Comparison of ENCODE assay signal across 21 mouse cellular contexts in the genomic region with DNA sequence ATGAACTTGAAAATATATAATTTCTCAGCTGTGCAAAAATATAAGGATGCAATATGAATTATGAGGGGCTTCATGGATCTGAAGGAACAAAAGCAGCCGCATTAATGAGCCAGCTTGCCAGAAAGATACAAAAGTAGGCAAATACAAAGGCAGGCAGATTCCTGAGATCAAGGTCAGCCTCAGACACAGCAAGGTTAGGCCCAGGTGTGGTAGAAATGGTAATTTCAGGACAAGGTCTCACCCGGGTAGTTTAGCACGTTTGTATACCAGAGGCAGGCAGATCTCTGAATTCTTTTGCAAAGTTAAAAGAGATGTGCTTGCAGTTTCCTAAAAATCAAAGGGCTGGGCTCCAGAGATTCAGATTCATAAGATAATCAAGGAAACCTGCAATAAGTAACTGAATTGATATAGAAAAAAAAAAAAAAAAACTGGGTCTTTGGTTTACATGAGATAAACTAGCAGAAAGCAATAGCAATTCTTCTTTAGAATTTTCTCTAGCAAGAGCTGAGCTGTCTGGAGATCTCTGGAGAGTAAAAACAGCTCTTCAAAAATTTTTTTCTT. TPM values are rescaled to one million over a fixed set of nuclear protein-coding genes. Genes with fewer than 3 reads are reported as not detected.
A peak's percentile ranks its signal among the peaks of the same experiment; 100 is the strongest.
DNase-seq lines count a peak whose midpoint lies in the region; ATAC-seq lines count a peak whose summit lies in the region.
"Had no signal": no experiment of that assay in that cellular context is flagged by ENCODE, and none has a peak within 500 bp of the region (broad histone marks: within the 10 kb centered on the region; RNA-seq: fewer than 3 reads in every experiment).

No protein-coding gene starts in this region.

- no peak overlapping the region for H3K9ac ChIP-seq in limb, embryonic 13.5 days
- H3K9ac ChIP-seq in liver, embryonic 16.5 days (ENCODE audit: low read depth, low read length) = peak overlapping the region; percentile 60
- H3K9ac ChIP-seq in hindbrain, embryonic 12.5 days = no peak overlapping the region
- H3K9ac ChIP-seq: limb, embryonic 15.5 days; midbrain, embryonic 13.5 days had no signal

- peak; percentile 29 for DNase-seq in heart, adult 11 months
- no peak for DNase-seq in heart, postnatal 25 days (ENCODE audit: low spot score)
- DNase-seq in limb, embryonic 10.5 days (ENCODE audit: low spot score) = no peak
- DNase-seq in WW6 (ENCODE audit: low read depth, low spot score) = peak; percentile 28
- no peak for DNase-seq in adrenal gland, postnatal 4 days (ENCODE audit: low spot score in 2 of 2)
- DNase-seq: adrenal gland, postnatal 36 days; cerebellum, postnatal 36 days; right cerebral cortex, adult 18-20 months had no signal

- no peaks in the 10 kb centered on the region for H3K27me3 ChIP-seq in limb, embryonic 13.5 days
- no peaks in the 10 kb centered on the region for H3K27me3 ChIP-seq in limb, embryonic 10.5 days (ENCODE audit: low read depth, poor library complexity, severe bottlenecking)
- no peaks in the 10 kb centered on the region for H3K27me3 ChIP-seq in liver, embryonic 16.5 days (ENCODE audit: control insufficient read depth, insufficient read depth, low read depth, low read length)
- H3K27me3 ChIP-seq in hindbrain, embryonic 12.5 days = no peaks in the 10 kb centered on the region
- H3K27me3 ChIP-seq: limb, embryonic 15.5 days; midbrain, embryonic 13.5 days had no signal

- no peak overlapping the region for H3K4me3 ChIP-seq in limb, embryonic 13.5 days
- no peak overlapping the region for H3K4me3 ChIP-seq in limb, embryonic 10.5 days
- peak overlapping the region; percentile 47 for H3K4me3 ChIP-seq in liver, embryonic 16.5 days (ENCODE audit: low read depth, low read length)
- H3K4me3 ChIP-seq in hindbrain, embryonic 12.5 days = no peak overlapping the region
- H3K4me3 ChIP-seq: embryonic facial prominence, embryonic 10.5 days; limb, embryonic 15.5 days; midbrain, embryonic 13.5 days had no signal

- no peaks in the 10 kb centered on the region for H3K9me3 ChIP-seq in limb, embryonic 13.5 days
- no peaks in the 10 kb centered on the region for H3K9me3 ChIP-seq in limb, embryonic 10.5 days (replicated peaks)
- no peaks in the 10 kb centered on the region for H3K9me3 ChIP-seq in liver, embryonic 16.5 days (replicated peaks; ENCODE audit: control insufficient read depth, low read length)
- H3K9me3 ChIP-seq in hindbrain, embryonic 12.5 days (replicated peaks) = no peaks in the 10 kb centered on the region
- H3K9me3 ChIP-seq: embryonic facial prominence, embryonic 10.5 days; limb, embryonic 15.5 days; midbrain, embryonic 13.5 days had no signal

- H3K4me1 ChIP-seq in limb, embryonic 13.5 days = peaks cover 7% of the 10 kb centered on the region; the same call in 1 of the 2 replicates
- H3K4me1 ChIP-seq in limb, embryonic 10.5 days = peaks cover 8% of the 10 kb centered on the region; the same call in 1 of the 2 replicates
- H3K4me1 ChIP-seq in liver, embryonic 16.5 days (ENCODE audit: control insufficient read depth, low read depth, low read length) = peaks cover 73% of the 10 kb centered on the region
- peaks cover 4% of the 10 kb centered on the region; the same call in 1 of the 2 replicates for H3K4me1 ChIP-seq in hindbrain, embryonic 12.5 days
- H3K4me1 ChIP-seq: midbrain, embryonic 13.5 days had no signal

- no peak overlapping the region for H3K27ac ChIP-seq in limb, embryonic 13.5 days
- H3K27ac ChIP-seq in limb, embryonic 10.5 days = no peak overlapping the region
- peak overlapping the region; percentile 95 for H3K27ac ChIP-seq in liver, embryonic 16.5 days (ENCODE audit: low read length)
- no peak overlapping the region for H3K27ac ChIP-seq in hindbrain, embryonic 12.5 days
- H3K27ac ChIP-seq: embryonic facial prominence, embryonic 10.5 days; kidney, postnatal 0 days; limb, embryonic 15.5 days; macrophage; midbrain, embryonic 13.5 days had no signal

- no peak for ATAC-seq in limb, embryonic 13.5 days (ENCODE audit: low FRiP score, low read depth)
- ATAC-seq in liver, embryonic 16.5 days (ENCODE audit: low read depth) = no peak
- no peak for ATAC-seq in hindbrain, embryonic 12.5 days (ENCODE audit: low FRiP score)
- ATAC-seq: inflammation-experienced regulatory T-cells, adult 6 months; midbrain, embryonic 13.5 days had no signal

- intact Hi-C loops in heart, postnatal 25 days (cut with DNase I) = no loop called here

- 0 out of 2 replicates have a peak overlapping the region, but pooled peaks have one; percentile 28 for H3K4me2 ChIP-seq in limb, embryonic 13.5 days (replicated peaks)
- H3K4me2 ChIP-seq in liver, embryonic 16.5 days (ENCODE audit: low read depth, low read length) = peak overlapping the region; percentile 59
- no peak overlapping the region for H3K4me2 ChIP-seq in hindbrain, embryonic 12.5 days (replicated peaks)
- H3K4me2 ChIP-seq: limb, embryonic 15.5 days; midbrain, embryonic 13.5 days had no signal

- H3K36me3 ChIP-seq in limb, embryonic 13.5 days = no peaks in the 10 kb centered on the region
- H3K36me3 ChIP-seq in limb, embryonic 10.5 days = no peaks in the 10 kb centered on the region
- H3K36me3 ChIP-seq in liver, embryonic 16.5 days (ENCODE audit: control insufficient read depth, insufficient read depth) = no peaks in the 10 kb centered on the region
- no peaks in the 10 kb centered on the region for H3K36me3 ChIP-seq in hindbrain, embryonic 12.5 days
- H3K36me3 ChIP-seq: embryonic facial prominence, embryonic 10.5 days; limb, embryonic 15.5 days; midbrain, embryonic 13.5 days had no signal

- 69% methylated on average over 3 of the region's 3 CpGs for WGBS in limb, embryonic 13.5 days
- WGBS in limb, embryonic 10.5 days = 86% methylated on average over 3 of the region's 3 CpGs
- WGBS in liver, embryonic 16.5 days (ENCODE audit: insufficient replicate concordance) = 58% methylated on average over 3 of the region's 3 CpGs
- WGBS in hindbrain, embryonic 12.5 days = 88% methylated on average over 3 of the region's 3 CpGs

RNA-seq across cellular contexts. Expression of a gene that starts 18.6 kb away (rescaled TPM):
- total RNA-seq in heart, postnatal 25 days (2021) = 10 to 100 TPM; 30.7 to 32.2 TPM
- polyA plus RNA-seq in limb, embryonic 13.5 days (2015; fragmentation: Nextera tagmentation; extraction: Ambion mirVana) = 25.3 and 27.4 TPM in 2 replicates
- polyA plus RNA-seq in limb, embryonic 10.5 days (2016; fragmentation: Nextera tagmentation; extraction: Ambion mirVana) = 26.9 and 30.5 TPM in 2 replicates
- polyA plus RNA-seq in liver, embryonic 16.5 days (2015; fragmentation: Nextera tagmentation; extraction: Ambion mirVana) = 39.0 and 44.7 TPM in 2 replicates
- polyA plus RNA-seq in hindbrain, embryonic 12.5 days (2016; fragmentation: Nextera tagmentation; extraction: Ambion mirVana) = 44.9 and 49.4 TPM in 2 replicates
- total RNA-seq in adrenal gland, postnatal 4 days (2021) = 10 to 100 TPM; 47.0 to 48.7 TPM

RNA-seq across cellular contexts. Expression of a gene that starts 49.7 kb away (rescaled TPM):
- not detected for total RNA-seq in heart, postnatal 25 days (2021)
- polyA plus RNA-seq in limb, embryonic 13.5 days (2015; fragmentation: Nextera tagmentation; extraction: Ambion mirVana) = not detected in 2 replicates
- polyA plus RNA-seq in limb, embryonic 10.5 days (2016; fragmentation: Nextera tagmentation; extraction: Ambion mirVana) = not detected in 2 replicates
- polyA plus RNA-seq in liver, embryonic 16.5 days (2015; fragmentation: Nextera tagmentation; extraction: Ambion mirVana) = not detected in 2 replicates
- not detected in 2 replicates for polyA plus RNA-seq in hindbrain, embryonic 12.5 days (2016; fragmentation: Nextera tagmentation; extraction: Ambion mirVana)
- not detected for total RNA-seq in adrenal gland, postnatal 4 days (2021)
- total RNA-seq: adrenal gland, postnatal 36 days; gastrocnemius, adult 8-10 months; heart, postnatal 4 days; left cerebral cortex, adult 8-10 months had no signal
- polyA plus RNA-seq: embryonic facial prominence, embryonic 10.5 days; inflammation-experienced regulatory T-cells, adult 6 months; kidney, postnatal 0 days; limb, embryonic 15.5 days; macrophage; midbrain, embryonic 13.5 days; stomach, embryonic 16.5 days had no signal

RNA-seq across cellular contexts. Expression of a gene that starts 52.4 kb away (rescaled TPM):
- not detected for total RNA-seq in heart, postnatal 25 days (2021)
- 0.20 and 0.23 TPM in 2 replicates for polyA plus RNA-seq in limb, embryonic 13.5 days (2015; fragmentation: Nextera tagmentation; extraction: Ambion mirVana)
- 0.25 TPM in 1 of 2 replicates, not detected in the other for polyA plus RNA-seq in limb, embryonic 10.5 days (2016; fragmentation: Nextera tagmentation; extraction: Ambion mirVana)
- 1.2 TPM in 1 of 2 replicates, not detected in the other for polyA plus RNA-seq in liver, embryonic 16.5 days (2015; fragmentation: Nextera tagmentation; extraction: Ambion mirVana)
- polyA plus RNA-seq in hindbrain, embryonic 12.5 days (2016; fragmentation: Nextera tagmentation; extraction: Ambion mirVana) = 0.16 TPM in 1 of 2 replicates, not detected in the other
- not detected for total RNA-seq in adrenal gland, postnatal 4 days (2021)
- total RNA-seq: adrenal gland, postnatal 36 days; gastrocnemius, adult 8-10 months; heart, postnatal 4 days; left cerebral cortex, adult 8-10 months had no signal
- polyA plus RNA-seq: limb, embryonic 15.5 days; macrophage had no signal

Comparison
In these comparisons a context has a peak if more than half of its experiments do, and no peak if none do; other contexts are left out.
1. DNase-seq: peak in heart, adult 11 months (single experiment) and WW6 (single experiment); none in heart, postnatal 25 days (single experiment), limb, embryonic 10.5 days (single experiment) and adrenal gland, postnatal 4 days (0 of 2).